Mouse (Mus musculus): ENCODE results near the gene Abhd17c.

DNA sequence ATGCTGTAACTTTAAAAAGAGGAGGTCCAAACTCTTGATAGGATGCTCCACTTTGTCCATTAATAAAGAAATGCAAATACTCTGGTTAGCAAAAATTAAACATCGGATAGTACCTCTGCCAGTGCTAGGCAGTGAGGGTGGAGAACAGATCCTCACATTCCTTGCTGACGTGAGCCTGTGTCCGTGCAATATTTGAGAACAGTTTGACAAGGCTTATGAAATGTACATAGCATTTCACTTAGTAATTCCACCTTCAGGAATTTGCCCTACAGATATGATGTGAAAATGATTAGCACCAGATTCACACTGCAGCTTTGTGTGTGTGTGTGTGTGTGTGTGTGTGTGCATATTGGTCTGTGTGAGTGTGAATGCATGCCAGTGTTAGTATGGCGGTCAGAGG, 60.9 kb downstream of the Abhd17c start:
- no peak for TF ChIP-seq POLR2A (IDR thresholded peaks at IDR 0.05; ENCODE audit: borderline replicate concordance, low read depth, low read length)
- no peak for TF ChIP-seq CTCF (IDR thresholded peaks at IDR 0.05; ENCODE audit: low read depth, low read length)
